Mouse (Mus musculus) 3T3-L1 (cell line): Measurements from ENCODE around the gene Baiap2l2.

Experiments
- DNase-seq: peaks from one replicate; pipeline ENCODE4 v3.0.0-alpha.2; 2015; ENCODE audit warnings: low read depth, low spot score

Baiap2l2 gene

DNA sequence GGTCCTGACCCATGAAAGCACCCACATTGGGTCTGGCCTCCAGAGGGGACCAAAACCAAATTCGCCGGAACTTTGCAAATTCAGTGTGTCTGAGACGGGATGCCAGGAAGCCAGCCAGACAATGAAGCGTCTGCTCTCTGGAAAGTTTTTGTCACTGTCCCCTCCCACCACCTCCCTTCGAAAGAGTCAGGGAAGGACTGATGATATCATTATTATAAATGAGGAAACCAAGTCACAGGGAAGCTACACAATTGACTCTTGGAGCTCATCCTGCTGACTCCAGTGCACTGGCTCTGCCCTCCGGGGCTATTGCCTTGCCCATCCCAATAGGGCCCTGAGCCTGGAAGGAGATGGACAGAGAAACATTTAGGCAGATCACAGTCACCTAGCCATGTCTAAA lies 71.7 kb downstream of the Baiap2l2 start:
- no peak for DNase-seq

DNA sequence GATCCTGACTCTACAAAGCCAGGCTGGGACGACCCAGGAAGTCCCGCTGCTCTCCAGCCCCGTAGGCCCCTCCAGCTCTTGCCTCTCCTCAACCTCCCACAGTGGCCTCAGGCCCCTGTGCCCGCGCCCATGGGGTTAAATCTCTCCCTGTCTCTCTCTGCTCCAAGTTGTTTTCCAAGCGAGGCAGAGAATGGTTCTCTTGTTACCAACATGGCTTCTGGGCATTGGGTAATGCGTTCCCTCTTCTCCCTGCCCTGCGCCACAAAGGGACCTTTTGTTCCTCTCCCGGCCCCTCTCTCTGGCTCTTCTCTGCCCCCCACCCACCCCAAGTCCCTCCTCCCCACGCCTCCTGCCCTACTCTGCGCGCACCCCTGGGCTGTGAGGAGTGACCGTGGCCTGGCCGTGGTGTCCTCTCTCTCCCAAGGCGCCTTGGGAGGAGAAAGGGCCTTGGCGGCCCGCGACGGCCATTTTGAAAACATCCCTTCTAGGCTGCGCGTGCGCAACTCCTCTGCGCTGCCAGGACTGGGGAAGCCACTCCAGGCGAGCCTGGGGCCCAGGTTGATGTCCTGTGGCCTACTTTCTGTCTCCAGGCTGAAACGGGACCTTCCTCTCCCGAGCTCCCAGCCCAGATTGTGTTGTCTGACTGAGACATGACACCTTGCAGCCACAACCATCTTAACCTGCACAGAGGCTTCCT lies 72.4 kb downstream of the Baiap2l2 start:
- DNase-seq = no peak

DNA sequence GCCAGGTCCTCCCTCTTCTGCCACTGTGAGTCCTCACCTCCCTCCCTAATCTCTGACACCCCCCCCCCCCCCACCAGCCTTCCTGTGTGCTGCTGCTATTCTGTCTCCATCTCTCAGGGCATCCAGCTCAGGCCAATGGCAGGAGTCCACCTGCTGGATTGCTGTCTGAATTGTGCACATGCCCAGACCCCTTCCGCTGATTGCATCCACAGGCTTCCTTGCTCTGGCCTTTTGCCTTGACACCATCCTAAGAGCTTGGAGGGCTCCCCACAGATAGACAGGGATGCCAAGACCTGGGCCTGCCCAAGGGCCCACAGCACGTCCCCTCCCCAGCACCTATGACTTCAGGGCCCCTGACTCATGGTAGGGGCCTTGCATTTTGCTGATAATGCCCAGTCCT lies 75.0 kb downstream of the Baiap2l2 start:
- no peak for DNase-seq

DNA sequence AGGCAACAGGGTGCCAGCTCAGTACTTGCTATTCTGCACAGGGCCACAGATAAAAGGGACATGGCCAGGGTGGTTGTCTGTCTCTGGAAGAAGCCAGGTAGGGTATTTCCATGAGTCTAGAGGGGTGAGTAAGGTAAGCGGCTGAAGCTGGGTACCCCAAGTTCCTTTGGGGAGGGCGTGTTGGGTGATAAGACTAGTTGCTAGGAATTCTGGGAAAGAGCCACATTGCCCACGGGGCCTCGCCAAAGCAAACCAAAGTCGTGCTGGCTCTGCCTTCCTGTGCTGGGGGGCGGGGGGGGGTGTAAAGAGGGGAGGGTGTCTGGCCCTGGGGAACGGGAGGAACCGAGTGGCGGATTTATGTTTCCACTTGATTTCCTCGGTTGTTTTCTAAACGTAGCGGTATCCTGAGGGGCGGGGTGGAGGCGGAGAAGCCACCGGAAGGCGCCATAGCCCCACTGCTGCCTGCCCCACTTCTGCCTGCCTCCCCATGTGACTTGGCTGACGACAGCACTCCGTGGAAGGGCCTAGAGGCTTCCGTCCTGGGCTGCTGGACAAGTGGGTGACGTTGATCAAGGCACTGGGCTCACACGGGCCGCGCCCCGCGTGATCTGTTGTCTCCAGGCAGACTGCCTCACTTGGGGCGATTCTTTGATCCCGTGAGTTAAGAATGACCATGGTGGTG lies 76.4 kb downstream of the Baiap2l2 start:
- DNase-seq = no peak

DNA sequence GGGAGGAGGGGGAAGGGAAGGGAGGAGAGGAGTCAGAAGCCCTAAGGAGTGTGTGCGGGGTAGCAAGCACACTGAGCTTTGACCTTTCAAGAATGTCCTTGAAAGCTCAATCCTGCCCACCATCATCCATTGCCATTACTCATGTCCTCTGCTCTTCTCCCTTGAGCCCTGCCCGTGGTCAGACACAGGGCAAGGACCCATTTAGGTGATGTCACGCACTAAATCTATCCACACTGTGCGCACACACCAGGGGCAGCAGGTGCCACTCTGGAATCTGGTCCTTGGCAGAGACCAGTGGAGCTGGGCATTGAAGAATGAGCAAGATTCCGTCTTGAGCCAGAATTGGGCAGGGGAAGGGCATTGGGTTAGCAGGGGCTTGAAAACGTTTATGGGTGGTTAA lies 77.1 kb downstream of the Baiap2l2 start:
- DNase-seq = no peak
